Mouse (Mus musculus) liver, postnatal 0 days (tissue): ENCODE results near the gene Chrna10.

Source experiments
- CTCF ChIP-seq: sonication (generic); IDR thresholded peaks from 2 replicates; pipeline ENCODE4 v1.5.1; 2016; ENCODE audit warnings: antibody characterized with exemption, low read depth
- EP300 ChIP-seq: IDR thresholded peaks from 2 replicates; pipeline ENCODE4 v1.6.1; 2016; ENCODE audit warnings: antibody characterized with exemption, low read depth, mild to moderate bottlenecking

DNA sequence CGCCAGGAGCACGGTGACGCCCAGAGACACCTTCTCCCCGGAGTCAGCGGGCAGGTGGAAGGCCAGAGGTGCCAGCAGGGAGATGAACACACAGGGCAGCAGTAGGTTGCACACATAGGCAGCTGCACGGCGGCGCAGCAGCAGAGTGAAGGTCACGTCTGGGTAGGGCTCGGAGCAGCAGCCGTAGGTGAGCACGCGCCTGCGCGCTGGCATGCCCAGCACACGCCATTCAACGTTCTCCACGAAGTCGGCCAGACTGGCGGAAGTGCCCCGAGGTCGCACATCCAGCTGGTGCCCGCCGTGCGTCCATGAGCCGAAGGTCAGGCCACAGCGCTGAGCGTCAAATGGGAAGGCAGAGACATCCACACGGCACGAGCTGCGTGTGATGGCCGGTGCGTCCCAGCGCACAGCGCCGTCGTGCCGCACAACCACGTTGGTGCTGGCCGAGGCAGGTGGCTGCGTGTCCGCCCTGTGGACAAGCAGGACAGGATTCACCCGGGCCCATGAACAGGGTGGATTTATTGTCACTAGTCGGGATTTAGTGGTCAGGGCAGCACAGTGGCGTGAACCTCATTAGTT lies 3.4 kb downstream of the Chrna10 start:
- TF ChIP-seq CTCF (no peak), EP300 (no peak)
